Comparison of ENCODE assay signal across 8 mouse cellular contexts in the genomic region with DNA sequence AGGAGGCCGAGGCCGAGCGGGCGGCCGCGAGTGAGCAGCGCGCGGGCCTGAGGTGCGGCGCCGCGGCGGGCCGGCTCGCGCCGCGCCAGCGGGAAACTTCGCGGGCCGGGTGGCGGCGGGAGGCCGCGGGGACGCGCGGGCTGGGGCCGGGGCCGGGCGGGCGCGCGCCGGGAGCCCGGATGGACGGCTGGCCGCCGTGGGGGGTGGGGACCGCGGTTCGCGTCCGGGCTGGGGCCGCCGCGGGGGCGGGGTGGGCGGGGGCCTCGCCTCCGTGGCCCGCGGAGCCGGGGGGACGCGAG. TPM values are rescaled to one million over a fixed set of nuclear protein-coding genes. Genes with fewer than 3 reads are reported as not detected.
DNase-seq lines count a peak whose midpoint lies in the region; ATAC-seq lines count a peak whose summit lies in the region.

No protein-coding gene starts in this region.

- no peaks in the 10 kb centered on the region for H3K27me3 ChIP-seq in lung, embryonic 15.5 days
- H3K27me3 ChIP-seq in forebrain, embryonic 10.5 days (ENCODE audit: poor library complexity, severe bottlenecking) = no peaks in the 10 kb centered on the region
- no peaks in the 10 kb centered on the region for H3K27me3 ChIP-seq in limb, embryonic 10.5 days (ENCODE audit: low read depth, poor library complexity, severe bottlenecking)
- no peaks in the 10 kb centered on the region; the same call in 1 of the 2 replicates for H3K27me3 ChIP-seq in neural tube, embryonic 14.5 days (ENCODE audit: control insufficient read depth, insufficient read depth, low read length)

- peak overlapping the region; percentile 95 for H3K4me3 ChIP-seq in lung, embryonic 15.5 days
- peak overlapping the region; percentile 94 for H3K4me3 ChIP-seq in forebrain, embryonic 10.5 days
- peak overlapping the region; percentile 93 for H3K4me3 ChIP-seq in limb, embryonic 10.5 days
- H3K4me3 ChIP-seq in neural tube, embryonic 14.5 days (ENCODE audit: low read depth, low read length) = peak overlapping the region; percentile 84

- 0 out of 2 replicates have a peak, but pooled peaks cover 5% of the 10 kb centered on the region for H3K36me3 ChIP-seq in lung, embryonic 15.5 days
- H3K36me3 ChIP-seq in forebrain, embryonic 10.5 days (replicated peaks) = peaks cover 19% of the 10 kb centered on the region
- H3K36me3 ChIP-seq in limb, embryonic 10.5 days = peaks cover 14% of the 10 kb centered on the region
- H3K36me3 ChIP-seq in neural tube, embryonic 14.5 days (ENCODE audit: control insufficient read depth, insufficient read depth, low read length) = no peaks in the 10 kb centered on the region

- H3K27ac ChIP-seq in lung, embryonic 15.5 days = peak overlapping the region; percentile 96
- peak overlapping the region; percentile 98 for H3K27ac ChIP-seq in forebrain, embryonic 10.5 days
- peak overlapping the region; percentile 98 for H3K27ac ChIP-seq in limb, embryonic 10.5 days
- peak overlapping the region; percentile 91 for H3K27ac ChIP-seq in neural tube, embryonic 14.5 days (ENCODE audit: low read depth, low read length)

- H3K4me2 ChIP-seq in lung, embryonic 15.5 days = peak overlapping the region; percentile 67
- H3K4me2 ChIP-seq in neural tube, embryonic 14.5 days (ENCODE audit: low read depth, low read length) = peak overlapping the region; percentile 79

- peak overlapping the region; percentile 97 for H3K9ac ChIP-seq in lung, embryonic 15.5 days
- H3K9ac ChIP-seq in neural tube, embryonic 14.5 days (replicated peaks; ENCODE audit: low read depth, low read length) = peak overlapping the region; percentile 92

- WGBS in lung, embryonic 15.5 days = 2% methylated on average over 38 of the region's 58 CpGs
- 1% methylated on average over 44 of the region's 58 CpGs for WGBS in forebrain, embryonic 10.5 days
- WGBS in limb, embryonic 10.5 days = 9% methylated on average over 58 of the region's 58 CpGs
- WGBS in neural tube, embryonic 14.5 days = under 1% methylated on average over 23 of the region's 58 CpGs

- DNase-seq in lung, postnatal 10 days = no peak
- DNase-seq in forebrain, embryonic 10.5 days (ENCODE audit: extremely low spot score, low spot score) = no peak
- DNase-seq in limb, embryonic 10.5 days (ENCODE audit: low spot score) = no peak
- no peak for DNase-seq in right cerebral cortex, postnatal 36 days (ENCODE audit: low spot score in 2 of 2)
- no peak for DNase-seq in urinary bladder, postnatal 4 days (ENCODE audit: low spot score in 2 of 2)
- DNase-seq in layer of hippocampus, postnatal 14 days (ENCODE audit: low spot score in 2 of 2) = no peak

- H3K4me1 ChIP-seq in lung, embryonic 15.5 days = peaks cover 43% of the 10 kb centered on the region
- peaks cover 76% of the 10 kb centered on the region for H3K4me1 ChIP-seq in forebrain, embryonic 10.5 days
- H3K4me1 ChIP-seq in limb, embryonic 10.5 days = peaks cover 45% of the 10 kb centered on the region
- H3K4me1 ChIP-seq in neural tube, embryonic 14.5 days (ENCODE audit: control insufficient read depth, insufficient read depth, low read length) = peaks cover 36% of the 10 kb centered on the region

- no peaks in the 10 kb centered on the region for H3K9me3 ChIP-seq in lung, embryonic 15.5 days
- no peaks in the 10 kb centered on the region for H3K9me3 ChIP-seq in forebrain, embryonic 10.5 days
- no peaks in the 10 kb centered on the region for H3K9me3 ChIP-seq in limb, embryonic 10.5 days (replicated peaks)
- H3K9me3 ChIP-seq in neural tube, embryonic 14.5 days (ENCODE audit: control insufficient read depth, low read length) = no peaks in the 10 kb centered on the region

- peak; percentile 66 for ATAC-seq in lung, embryonic 15.5 days (ENCODE audit: borderline replicate concordance, extremely low read depth, low FRiP score, low TSS enrichment)
- ATAC-seq in neural tube, embryonic 14.5 days (ENCODE audit: low read depth) = peak; percentile 30; the same call in 1 of the 2 replicates

RNA-seq across cellular contexts. Expression of gene Ctnnb1, which starts 4.5 kb away (rescaled TPM):
- polyA plus RNA-seq in lung, embryonic 15.5 days (2015; fragmentation: Nextera tagmentation; extraction: Ambion mirVana) = 552 and 563 TPM in 2 replicates
- polyA plus RNA-seq in forebrain, embryonic 10.5 days (2016; fragmentation: Nextera tagmentation; extraction: Ambion mirVana) = 647 and 664 TPM in 2 replicates
- 583 and 698 TPM in 2 replicates for polyA plus RNA-seq in limb, embryonic 10.5 days (2016; fragmentation: Nextera tagmentation; extraction: Ambion mirVana)
- polyA plus RNA-seq in neural tube, embryonic 14.5 days (2014; fragmentation: Nextera tagmentation; extraction: Ambion mirVana) = 338 and 436 TPM in 2 replicates
- 100 to 1,000 TPM; 772 to 788 TPM for total RNA-seq in layer of hippocampus, postnatal 14 days (2021)
